Mouse (Mus musculus): ENCODE measurements around the gene Rhbdf2. TPM values are rescaled to one million over a fixed set of nuclear protein-coding genes. Genes with fewer than 3 reads are reported as not detected.
"Not testable (repeated sequence)": the region's sequence is repeated elsewhere in the genome, so short reads cannot be mapped to it uniquely, and the experiment has no call there.

Gene Rhbdf2
- total RNA-seq, 1 experiment, result 29.3 TPM

- peaks cover 2 to 26% of the 10 kb centered on the region in 2 experiments; a peak in 2 of 4 replicates for H3K4me1 ChIP-seq (ENCODE audit: control insufficient read depth in 2 of 2, insufficient read depth in 2 of 2, low read length in 2 of 2, poor library complexity in 1 of 2)
- no peaks in the 10 kb centered on the region for H3K9me3 ChIP-seq (ENCODE audit: control insufficient read depth, insufficient read depth, low read depth, low read length)
- in situ Hi-C loops (cut with MboI; ENCODE audit: low sequenced_read_pairs in 2 of 2, unreplicated experiment in 2 of 2), result no loop called here
Measured at GRCm38 (mm10) chr11:116611883-116612282, 14.9 kb downstream of the Rhbdf2 start.

DNA sequence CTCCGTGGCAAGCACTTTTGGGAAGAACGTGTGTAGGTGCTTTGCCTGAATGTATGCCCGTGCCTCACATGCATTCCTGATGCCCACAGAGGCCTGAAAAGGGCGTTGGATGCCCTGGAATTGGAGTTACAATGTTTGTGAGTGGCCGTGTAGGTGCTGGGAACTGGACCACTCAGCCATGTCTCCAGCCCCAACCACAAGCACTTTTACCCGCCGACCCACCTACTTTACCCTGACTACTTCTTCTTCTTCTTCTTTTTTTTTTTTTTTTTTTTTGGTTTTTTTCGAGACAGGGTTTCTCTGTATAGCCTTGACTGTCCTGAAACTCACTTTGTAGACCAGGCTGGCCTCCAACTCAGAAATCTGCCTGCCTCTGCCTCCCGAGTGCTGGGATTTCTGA lies 15.7 kb downstream of the Rhbdf2 start:
- in situ Hi-C loops (cut with MboI; ENCODE audit: low sequenced_read_pairs in 2 of 2, unreplicated experiment in 2 of 2), result not testable (repeated sequence)

More at GRCm38 (mm10) chr11:116611883-116612282, 14.9 kb downstream of the Rhbdf2 start:
- TF ChIP-seq ZC3H11A (IDR thresholded peaks at IDR 0.05; ENCODE audit: borderline replicate concordance, low read depth, low read length) (no peak), MAFK (IDR thresholded peaks at IDR 0.05; ENCODE audit: insufficient read depth, low read depth, low read length) (no peak)
- no peak for DNase-seq (ENCODE audit: low read depth, low spot score)
- Histone ChIP-seq H3K4me3 (ENCODE audit: insufficient read depth in 1 of 2, low read depth in 1 of 2, low read length in 2 of 2, poor library complexity in 1 of 2, severe bottlenecking in 1 of 2) (no peak overlapping the region), H3K9ac (ENCODE audit: insufficient read depth, low read depth, low read length, poor library complexity, severe bottlenecking) (no peak overlapping the region), H3K36me3 (ENCODE audit: control insufficient read depth, insufficient read depth, low read length, poor library complexity, severe bottlenecking) (peaks cover 11% of the 10 kb centered on the region; the same call in 1 of the 2 replicates), H3K27ac (ENCODE audit: insufficient read depth, low read depth, low read length, poor library complexity, severe bottlenecking) (no peak overlapping the region)

DNA sequence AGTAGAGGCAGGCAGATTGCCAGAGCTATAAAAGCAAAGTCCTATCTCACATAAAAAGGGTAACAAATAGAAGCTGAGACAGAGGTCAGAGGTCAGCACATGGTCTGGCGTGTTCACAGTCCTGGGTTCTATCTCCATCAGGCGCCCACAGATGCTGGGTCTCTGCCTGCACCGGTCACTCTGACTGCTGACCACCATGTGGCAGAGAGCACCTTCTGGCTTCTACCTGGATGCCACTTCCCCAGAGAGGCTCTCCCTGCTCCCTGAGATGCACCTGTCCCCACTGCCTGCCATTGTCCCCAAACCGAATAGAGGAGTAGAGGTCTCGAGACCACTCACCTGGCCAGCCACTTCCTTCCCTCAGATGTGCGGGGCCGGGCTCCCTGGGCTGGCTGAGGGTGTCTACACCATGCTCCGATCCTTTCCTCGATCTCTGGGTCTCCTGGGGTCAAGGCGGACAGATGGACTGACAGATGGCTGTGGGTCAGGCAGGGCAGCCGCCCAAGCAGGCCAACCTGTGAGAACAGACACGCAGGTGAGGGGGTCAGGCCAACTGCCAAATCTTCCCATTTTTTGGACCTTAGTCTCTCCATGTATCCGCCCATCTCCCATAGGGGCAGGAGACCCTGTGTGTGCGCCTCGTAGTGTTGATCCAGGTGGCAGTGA lies 16.7 kb downstream of the Rhbdf2 start:
- H3K9ac ChIP-seq (ENCODE audit: insufficient read depth, low read depth, low read length, poor library complexity, severe bottlenecking), result no peak overlapping the region
- in situ Hi-C loops (cut with MboI; ENCODE audit: low sequenced_read_pairs in 2 of 2, unreplicated experiment in 2 of 2), result no loop called here
- H3K9me3 ChIP-seq (ENCODE audit: control insufficient read depth, insufficient read depth, low read depth, low read length), result no peaks in the 10 kb centered on the region
- H3K27ac ChIP-seq (ENCODE audit: insufficient read depth, low read depth, low read length, poor library complexity, severe bottlenecking), result no peak overlapping the region
- DNase-seq (ENCODE audit: low read depth, low spot score), result no peak
- TF ChIP-seq CHD2 (IDR thresholded peaks at IDR 0.05; ENCODE audit: low read depth, low read length) (no peak), MAFK (IDR thresholded peaks at IDR 0.05; ENCODE audit: insufficient read depth, low read depth, low read length) (no peak), ZNF384 (IDR thresholded peaks at IDR 0.05; ENCODE audit: low read depth, low read length) (no peak), HCFC1 (IDR thresholded peaks at IDR 0.05; ENCODE audit: borderline replicate concordance, insufficient read depth, low read length) (no peak), ZC3H11A (IDR thresholded peaks at IDR 0.05; ENCODE audit: borderline replicate concordance, low read depth, low read length) (no peak)
- H3K36me3 ChIP-seq (ENCODE audit: control insufficient read depth, insufficient read depth, low read length, poor library complexity, severe bottlenecking), result peaks cover 16% of the 10 kb centered on the region; the same call in 1 of the 2 replicates
- peaks cover 0 to 21% of the 10 kb centered on the region in 2 experiments; a peak in 2 of 4 replicates for H3K4me1 ChIP-seq (ENCODE audit: control insufficient read depth in 2 of 2, insufficient read depth in 2 of 2, low read length in 2 of 2, poor library complexity in 1 of 2)
- peak overlapping the region in 1 of 2 experiments; percentile 6; a peak in 1 of 4 replicates for H3K4me3 ChIP-seq (ENCODE audit: insufficient read depth in 1 of 2, low read depth in 1 of 2, low read length in 2 of 2, poor library complexity in 1 of 2, severe bottlenecking in 1 of 2)

More for the DNA sequence above, 15.7 kb downstream of the Rhbdf2 start:
- H3K9me3 ChIP-seq (ENCODE audit: control insufficient read depth, insufficient read depth, low read depth, low read length); H3K9ac ChIP-seq (ENCODE audit: insufficient read depth, low read depth, low read length, poor library complexity, severe bottlenecking); H3K27ac ChIP-seq (ENCODE audit: insufficient read depth, low read depth, low read length, poor library complexity, severe bottlenecking); DNase-seq (ENCODE audit: low read depth, low spot score); H3K4me3 ChIP-seq (ENCODE audit: insufficient read depth in 1 of 2, low read depth in 1 of 2, low read length in 2 of 2, poor library complexity in 1 of 2, severe bottlenecking in 1 of 2): not testable (repeated sequence)
- Histone ChIP-seq H3K4me1 (ENCODE audit: control insufficient read depth in 2 of 2, insufficient read depth in 2 of 2, low read length in 2 of 2, poor library complexity in 1 of 2) (peaks cover 0 to 21% of the 10 kb centered on the region in 2 experiments; a peak in 2 of 4 replicates), H3K36me3 (ENCODE audit: control insufficient read depth, insufficient read depth, low read length, poor library complexity, severe bottlenecking) (peaks cover 11% of the 10 kb centered on the region; the same call in 1 of the 2 replicates)

DNA sequence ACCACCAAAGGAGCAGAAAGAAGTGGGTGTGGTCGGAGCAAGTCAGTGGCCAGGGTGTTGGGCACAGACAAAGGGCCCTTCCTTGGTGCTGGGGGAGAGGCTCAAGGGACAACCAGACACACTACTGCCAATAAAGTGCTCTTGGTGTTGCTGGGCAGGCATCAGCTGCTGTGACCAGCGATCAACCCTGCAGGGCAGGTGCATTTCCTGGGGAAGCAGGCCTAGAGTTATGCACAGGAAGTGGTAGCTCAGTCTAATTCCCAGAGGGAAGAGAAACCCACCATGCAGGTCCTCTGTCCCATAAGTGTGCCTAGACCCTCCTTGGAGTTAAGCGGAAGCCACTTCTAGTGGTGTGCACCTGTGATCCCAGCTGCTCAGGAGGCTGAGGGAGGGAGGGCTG lies 19.1 kb downstream of the Rhbdf2 start:
- no peak for DNase-seq (ENCODE audit: low read depth, low spot score)
- Histone ChIP-seq H3K4me1 (ENCODE audit: control insufficient read depth in 2 of 2, insufficient read depth in 2 of 2, low read length in 2 of 2, poor library complexity in 1 of 2) (peaks cover 2 to 33% of the 10 kb centered on the region in 2 experiments; a peak in 2 of 4 replicates), H3K9me3 (ENCODE audit: control insufficient read depth, insufficient read depth, low read depth, low read length) (no peaks in the 10 kb centered on the region), H3K4me3 (ENCODE audit: insufficient read depth in 1 of 2, low read depth in 1 of 2, low read length in 2 of 2, poor library complexity in 1 of 2, severe bottlenecking in 1 of 2) (no peak overlapping the region), H3K9ac (ENCODE audit: insufficient read depth, low read depth, low read length, poor library complexity, severe bottlenecking) (no peak overlapping the region), H3K36me3 (ENCODE audit: control insufficient read depth, insufficient read depth, low read length, poor library complexity, severe bottlenecking) (peaks cover 23% of the 10 kb centered on the region; the same call in 1 of the 2 replicates), H3K27ac (ENCODE audit: insufficient read depth, low read depth, low read length, poor library complexity, severe bottlenecking) (no peak overlapping the region)
- TF ChIP-seq ZNF384 (IDR thresholded peaks at IDR 0.05; ENCODE audit: low read depth, low read length) (no peak), ZC3H11A (IDR thresholded peaks at IDR 0.05; ENCODE audit: borderline replicate concordance, low read depth, low read length) (no peak), HCFC1 (IDR thresholded peaks at IDR 0.05; ENCODE audit: borderline replicate concordance, insufficient read depth, low read length) (no peak), CHD2 (IDR thresholded peaks at IDR 0.05; ENCODE audit: low read depth, low read length) (no peak), MAFK (IDR thresholded peaks at IDR 0.05; ENCODE audit: insufficient read depth, low read depth, low read length) (no peak)
- in situ Hi-C loops (cut with MboI; ENCODE audit: low sequenced_read_pairs in 2 of 2, unreplicated experiment in 2 of 2), result no loop called here

DNA sequence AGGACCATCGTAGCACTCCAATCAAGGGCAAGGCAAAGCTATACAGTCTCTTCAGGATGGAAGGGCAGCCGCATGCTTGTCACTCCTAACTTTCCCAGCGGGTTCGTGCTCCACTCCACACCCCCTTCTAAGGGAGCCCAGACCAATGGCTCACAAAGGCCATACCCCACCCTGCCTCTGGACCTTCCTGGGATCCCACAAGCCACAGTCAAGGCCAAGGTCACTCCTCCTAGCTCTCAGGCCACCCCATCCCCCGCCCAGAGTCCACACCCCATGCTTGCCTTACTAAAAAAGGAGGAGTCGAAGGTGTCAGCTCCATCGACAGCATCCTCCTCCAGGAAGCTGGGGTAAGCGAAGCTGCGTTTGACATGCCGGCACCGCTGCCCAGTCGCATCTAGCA lies 22.7 kb downstream of the Rhbdf2 start:
- no peak overlapping the region for H3K4me3 ChIP-seq (ENCODE audit: insufficient read depth in 1 of 2, low read depth in 1 of 2, low read length in 2 of 2, poor library complexity in 1 of 2, severe bottlenecking in 1 of 2)
- H3K9ac ChIP-seq (ENCODE audit: insufficient read depth, low read depth, low read length, poor library complexity, severe bottlenecking), result 0 out of 2 replicates have a peak overlapping the region, but pooled peaks have one; percentile 22
- H3K4me1 ChIP-seq (ENCODE audit: control insufficient read depth in 2 of 2, insufficient read depth in 2 of 2, low read length in 2 of 2, poor library complexity in 1 of 2), result peaks cover 2 to 30% of the 10 kb centered on the region in 2 experiments; a peak in 2 of 4 replicates
- peaks cover 51% of the 10 kb centered on the region for H3K36me3 ChIP-seq (ENCODE audit: control insufficient read depth, insufficient read depth, low read length, poor library complexity, severe bottlenecking)
- no peak for TF ChIP-seq ZNF384 (IDR thresholded peaks at IDR 0.05; ENCODE audit: low read depth, low read length)
- TF ChIP-seq CHD2 (IDR thresholded peaks at IDR 0.05; ENCODE audit: low read depth, low read length), result no peak
- no peak for TF ChIP-seq HCFC1 (IDR thresholded peaks at IDR 0.05; ENCODE audit: borderline replicate concordance, insufficient read depth, low read length)
- TF ChIP-seq ZC3H11A (IDR thresholded peaks at IDR 0.05; ENCODE audit: borderline replicate concordance, low read depth, low read length), result no peak
- no peak for TF ChIP-seq MAFK (IDR thresholded peaks at IDR 0.05; ENCODE audit: insufficient read depth, low read depth, low read length)
- no peaks in the 10 kb centered on the region for H3K9me3 ChIP-seq (ENCODE audit: control insufficient read depth, insufficient read depth, low read depth, low read length)
- in situ Hi-C loops (cut with MboI; ENCODE audit: low sequenced_read_pairs in 2 of 2, unreplicated experiment in 2 of 2), result no loop called here
- no peak for DNase-seq (ENCODE audit: low read depth, low spot score)
- no peak overlapping the region; the same call in 1 of the 2 replicates for H3K27ac ChIP-seq (ENCODE audit: insufficient read depth, low read depth, low read length, poor library complexity, severe bottlenecking)

Data from ES-E14 (cell line).